Mouse (Mus musculus) retina, adult 2 months (tissue): ENCODE results near the gene Pla2g10.
"Not testable (repeated sequence)": the region's sequence is repeated elsewhere in the genome, so short reads cannot be mapped to it uniquely, and the experiment has no call there.

Experiments
- DNase-seq: peaks from one replicate; pipeline ENCODE4 v3.0.0-alpha.2; 2012; ENCODE audit warnings: low read depth, low spot score

Pla2g10 gene

GRCm38 (mm10) chr16:13730285-13731255 is at the start of gene Pla2g10:
TSS of gene Pla2g10 (minus strand) at chr16:13730983.
- DNase-seq: no peak

GRCm38 (mm10) chr16:13774651-13775050 is 43.9 kb upstream of the Pla2g10 start:
- DNase-seq: not testable (repeated sequence)

DNA sequence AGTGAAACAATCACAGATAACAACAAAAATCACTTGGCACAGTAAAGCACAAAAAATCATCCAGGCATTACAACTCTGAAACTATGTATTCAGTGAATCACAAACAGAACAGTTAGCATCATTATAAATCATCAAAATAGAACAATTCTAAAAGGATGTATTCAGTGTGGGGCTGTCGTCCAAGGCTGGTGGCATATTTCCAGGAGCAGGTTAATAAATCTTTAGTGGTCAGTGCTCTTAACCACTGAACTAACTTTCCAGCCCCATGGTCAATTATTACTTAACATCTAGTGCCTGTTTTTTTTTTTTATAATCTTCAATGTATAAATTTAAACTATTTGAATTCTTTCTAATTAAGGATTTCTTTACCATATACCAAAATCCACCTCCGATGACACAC is 43.2 kb upstream of the Pla2g10 start:
- DNase-seq: not testable (repeated sequence)

- not testable (repeated sequence) for DNase-seq
Observed at GRCm38 (mm10) chr16:13772051-13772450, 41.3 kb upstream of the Pla2g10 start.

GRCm38 (mm10) chr16:13771603-13772002 is 40.8 kb upstream of the Pla2g10 start:
- DNase-seq: not testable (repeated sequence)

- DNase-seq: no peak
Observed at GRCm38 (mm10) chr16:13766367-13766766, 35.6 kb upstream of the Pla2g10 start.

DNA sequence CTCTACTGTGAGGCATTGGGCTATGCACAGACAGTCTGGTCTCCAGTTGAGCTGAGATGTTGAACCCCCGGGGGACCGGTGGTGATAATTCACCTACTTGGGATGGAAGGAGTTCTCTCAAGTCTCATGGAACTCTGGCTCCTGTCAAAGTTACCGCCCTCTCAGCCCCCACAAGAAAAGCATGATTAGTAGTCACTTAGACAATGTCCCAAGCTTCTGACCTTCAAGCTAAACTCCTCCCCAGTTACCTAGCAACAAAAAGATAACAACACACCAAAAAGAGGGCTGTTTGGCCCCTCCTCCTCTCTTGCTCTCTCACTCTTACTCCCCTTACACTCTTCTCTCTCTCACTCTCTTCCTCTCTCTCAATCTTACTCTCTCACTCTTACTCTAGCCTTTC is 33.7 kb upstream of the Pla2g10 start:
- DNase-seq: no peak

- DNase-seq: not testable (repeated sequence)
Observed at GRCm38 (mm10) chr16:13762807-13763206, 32.0 kb upstream of the Pla2g10 start.

DNA sequence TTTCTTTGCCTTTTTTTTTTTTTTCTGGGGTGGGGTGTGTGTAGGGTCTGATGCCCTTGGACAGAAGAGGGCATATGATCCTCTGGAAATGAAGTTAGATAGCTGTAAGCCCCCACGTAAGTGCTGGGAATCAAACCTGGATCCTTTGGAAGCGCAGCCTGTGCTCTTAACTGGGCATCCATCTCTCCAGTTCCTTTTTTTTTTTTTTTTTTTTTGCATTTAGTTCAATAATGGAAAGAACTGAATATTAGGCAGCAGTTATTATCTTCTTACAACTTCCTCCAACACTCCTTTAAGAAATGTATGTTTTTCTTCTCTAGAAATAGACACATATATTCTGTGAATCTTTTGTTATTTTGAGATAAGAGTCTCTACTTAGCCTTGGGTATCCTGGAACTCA is 27.0 kb upstream of the Pla2g10 start:
- DNase-seq: no peak

DNA sequence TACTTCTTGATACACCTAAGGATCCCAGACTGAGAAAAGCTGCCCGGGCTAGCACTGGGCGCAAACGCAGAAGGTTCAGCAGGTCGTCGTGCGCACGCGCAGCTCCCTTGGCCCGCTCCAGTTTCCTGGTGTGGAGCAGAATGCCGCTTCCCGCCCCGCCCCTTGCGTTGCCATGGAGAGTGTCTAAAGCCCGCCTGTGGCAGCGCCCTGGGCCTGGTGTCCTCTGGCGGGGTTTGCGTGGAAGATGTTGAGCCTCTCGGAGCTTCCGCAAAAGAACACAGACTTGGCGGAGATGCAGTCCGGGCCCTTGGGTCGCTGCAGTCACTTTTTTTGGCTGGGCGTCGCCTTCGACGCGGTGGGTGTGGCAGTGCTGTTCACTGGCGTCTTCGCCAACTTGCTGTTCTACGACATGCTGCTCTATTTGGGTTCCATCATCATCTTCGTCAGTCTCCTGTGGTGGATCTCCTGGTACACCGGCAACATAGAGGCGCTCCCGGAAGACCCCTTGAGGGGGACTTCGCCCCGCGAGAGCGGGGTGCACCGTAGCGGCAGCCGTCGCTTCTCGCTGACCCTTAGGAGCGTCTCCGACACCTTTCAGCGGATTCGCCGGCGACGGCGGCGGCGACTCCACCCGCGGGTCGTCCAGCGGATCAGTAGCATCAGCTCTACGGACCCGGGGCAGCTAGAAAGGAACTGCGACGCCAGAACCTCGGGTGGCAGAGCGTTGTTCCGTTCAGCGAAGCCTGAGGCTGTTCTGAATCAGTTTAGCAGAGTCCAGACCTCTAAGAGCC is 23.8 kb upstream of the Pla2g10 start:
- DNase-seq: peak; percentile 85

- DNase-seq: no peak
Observed at GRCm38 (mm10) chr16:13753986-13754385, 23.2 kb upstream of the Pla2g10 start.

DNA sequence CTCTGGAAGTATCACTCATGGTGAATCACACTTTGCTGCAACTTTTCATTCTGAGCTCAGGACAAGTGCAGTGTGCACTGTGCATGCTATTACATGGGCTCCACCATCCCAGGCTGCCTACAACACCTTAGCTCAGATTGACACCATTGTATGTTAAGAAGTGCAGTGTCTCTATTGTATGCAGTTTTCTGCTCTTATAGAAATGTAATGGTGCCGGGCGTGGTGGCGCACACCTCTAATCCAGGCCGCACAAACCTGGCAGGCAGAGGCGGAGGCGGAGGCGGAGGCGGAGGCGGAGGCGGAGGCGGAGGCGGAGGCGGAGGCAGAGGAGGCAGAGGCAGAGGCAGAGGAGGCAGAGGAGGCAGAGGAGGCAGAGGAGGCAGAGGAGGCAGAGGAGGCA is 19.8 kb upstream of the Pla2g10 start:
- DNase-seq: no peak

- no peak for DNase-seq
Observed at GRCm38 (mm10) chr16:13749981-13750380, 19.2 kb upstream of the Pla2g10 start.

GRCm38 (mm10) chr16:13749306-13749705 is 18.5 kb upstream of the Pla2g10 start:
- no peak for DNase-seq

GRCm38 (mm10) chr16:13748813-13749212 is 18.0 kb upstream of the Pla2g10 start:
- not testable (repeated sequence) for DNase-seq

GRCm38 (mm10) chr16:13748124-13748523 is 17.3 kb upstream of the Pla2g10 start:
- DNase-seq: no peak

GRCm38 (mm10) chr16:13747708-13748107 is 16.9 kb upstream of the Pla2g10 start:
- DNase-seq: no peak

- DNase-seq: no peak
Observed at GRCm38 (mm10) chr16:13740844-13741243, 10.1 kb upstream of the Pla2g10 start.

- DNase-seq: not testable (repeated sequence)
Observed at GRCm38 (mm10) chr16:13739044-13739443, 8.3 kb upstream of the Pla2g10 start.

DNA sequence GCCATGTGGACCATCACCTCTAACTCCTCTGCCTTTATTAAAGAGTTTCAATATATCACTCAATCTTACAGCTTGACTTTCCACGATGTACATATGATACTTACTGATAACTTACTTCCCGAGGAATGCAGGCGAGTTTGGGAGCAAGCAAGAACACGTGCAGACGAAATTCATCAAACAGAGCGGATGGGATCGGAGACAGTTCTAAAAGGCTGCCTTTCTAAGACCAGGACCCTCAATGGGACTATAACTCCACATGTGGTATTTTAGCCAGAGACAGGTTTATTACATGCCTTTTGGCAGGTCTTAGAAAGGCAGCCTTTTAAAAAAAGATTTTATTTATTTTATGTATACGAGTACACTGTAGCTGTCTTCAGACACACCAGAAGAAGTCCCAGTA is 5.2 kb upstream of the Pla2g10 start:
- no peak for DNase-seq

- DNase-seq: peak; percentile 39
Observed at GRCm38 (mm10) chr16:13733518-13734137, 2.8 kb upstream of the Pla2g10 start.

GRCm38 (mm10) chr16:13732786-13733185 is 2.0 kb upstream of the Pla2g10 start:
- DNase-seq: no peak
